Mouse (Mus musculus): ENCODE data around the gene Tmcc3.

Gene Tmcc3

GRCm38 (mm10) chr10:94352877-94353853, 41.4 kb downstream of the Tmcc3 start:
- in situ Hi-C loops (cut with MboI; ENCODE audit: low pct_unique_long_range_greater_than_20kb in 1 of 2, low sequenced_read_pairs in 2 of 2, unreplicated experiment in 1 of 2) = no loop called here

DNA sequence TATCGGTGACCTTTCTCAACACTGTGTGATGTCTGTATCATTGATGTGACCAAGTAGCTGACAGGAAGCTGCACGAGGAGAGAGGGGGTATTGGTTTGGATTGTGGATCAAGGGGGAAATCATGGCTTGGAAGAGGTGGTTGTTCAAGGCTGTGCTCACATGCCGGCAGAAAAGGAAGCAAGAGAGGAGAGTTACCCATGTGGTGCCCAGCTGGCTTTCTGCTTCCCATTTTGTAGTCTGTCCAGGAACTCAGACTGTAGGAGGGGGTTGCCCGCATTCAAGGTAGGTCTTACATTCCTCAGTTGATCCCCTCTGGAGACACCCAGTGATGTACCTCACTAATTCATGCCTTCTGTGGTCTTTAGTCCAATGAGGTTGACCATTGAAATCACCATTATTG, 42.3 kb downstream of the Tmcc3 start:
- in situ Hi-C loops (cut with MboI; ENCODE audit: low pct_unique_long_range_greater_than_20kb in 1 of 2, low sequenced_read_pairs in 2 of 2, unreplicated experiment in 1 of 2) = no loop called here

DNA sequence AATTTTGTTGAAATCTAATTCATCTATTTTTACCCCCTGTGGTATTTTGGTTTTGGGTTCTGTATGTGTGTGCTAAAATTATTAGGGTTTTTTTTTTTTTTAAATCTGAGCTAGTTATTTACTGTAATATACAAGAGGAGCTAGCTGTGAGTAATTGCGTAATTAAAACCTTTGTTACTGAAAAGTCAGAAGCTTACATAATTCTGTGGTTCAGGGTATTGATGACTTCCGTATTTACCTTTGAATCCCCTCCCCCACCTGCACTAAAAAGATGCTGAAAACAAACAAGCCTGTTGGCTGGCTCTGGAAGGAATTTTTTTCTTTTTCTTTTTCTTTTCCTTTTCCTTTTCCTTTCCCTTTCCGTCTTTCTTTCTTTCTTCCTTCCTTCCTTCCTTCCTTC, 42.7 kb downstream of the Tmcc3 start:
- in situ Hi-C loops (cut with MboI; ENCODE audit: low pct_unique_long_range_greater_than_20kb in 1 of 2, low sequenced_read_pairs in 2 of 2, unreplicated experiment in 1 of 2) = no loop called here

GRCm38 (mm10) chr10:94356504-94357169, 44.9 kb downstream of the Tmcc3 start:
- in situ Hi-C loops (cut with MboI; ENCODE audit: low pct_unique_long_range_greater_than_20kb in 1 of 2, low sequenced_read_pairs in 2 of 2, unreplicated experiment in 1 of 2) = no loop called here

DNA sequence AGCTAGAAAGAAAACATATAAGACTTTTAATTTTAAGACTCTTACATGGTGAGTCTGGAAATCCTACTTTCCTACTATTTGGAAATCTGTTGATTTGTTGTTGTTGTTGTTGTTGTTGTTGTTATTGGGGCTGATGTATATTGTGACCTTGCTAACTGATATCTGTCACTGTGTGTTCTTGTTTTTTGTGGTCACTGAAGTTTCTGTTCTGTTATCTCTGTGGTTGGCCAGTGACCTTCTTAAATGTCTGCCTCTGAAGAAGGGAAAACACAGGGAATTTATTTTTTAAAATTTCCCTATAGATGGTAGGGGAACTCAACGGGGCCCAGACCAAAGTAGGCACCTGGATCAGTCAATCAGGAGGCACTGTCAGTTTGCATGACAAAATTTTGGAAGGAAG, 48.9 kb downstream of the Tmcc3 start:
- in situ Hi-C loops (cut with MboI; ENCODE audit: low pct_unique_long_range_greater_than_20kb in 1 of 2, low sequenced_read_pairs in 2 of 2, unreplicated experiment in 1 of 2) = no loop called here

DNA sequence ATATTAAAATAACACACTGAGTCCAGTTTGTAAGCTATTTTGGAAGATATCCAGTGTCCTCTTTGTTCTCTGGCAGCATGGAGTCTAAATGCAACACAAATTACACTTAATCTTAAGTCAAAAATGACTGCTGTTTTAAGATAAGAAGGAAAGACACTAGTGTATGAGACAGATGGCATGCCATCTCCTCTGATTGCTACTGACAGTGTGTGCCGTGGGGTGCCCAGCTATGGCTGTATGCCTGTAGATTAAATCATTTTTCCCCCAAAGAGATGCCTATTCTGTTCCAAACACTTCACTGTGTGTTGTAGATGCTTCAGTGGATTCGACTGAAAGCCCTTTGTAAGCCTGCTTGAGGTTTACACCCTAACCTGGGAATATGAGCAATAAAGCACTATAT, 59.5 kb downstream of the Tmcc3 start:
- in situ Hi-C loops (cut with MboI; ENCODE audit: low pct_unique_long_range_greater_than_20kb in 1 of 2, low sequenced_read_pairs in 2 of 2, unreplicated experiment in 1 of 2) = no loop called here

- in situ Hi-C loops (cut with MboI; ENCODE audit: low pct_unique_long_range_greater_than_20kb in 1 of 2, low sequenced_read_pairs in 2 of 2, unreplicated experiment in 1 of 2) = no loop called here
Observed at GRCm38 (mm10) chr10:94376941-94377340, 65.2 kb downstream of the Tmcc3 start.

GRCm38 (mm10) chr10:94377844-94378243, 66.1 kb downstream of the Tmcc3 start:
- in situ Hi-C loops (cut with MboI; ENCODE audit: low pct_unique_long_range_greater_than_20kb in 1 of 2, low sequenced_read_pairs in 2 of 2, unreplicated experiment in 1 of 2) = no loop called here

- in situ Hi-C loops (cut with MboI; ENCODE audit: low pct_unique_long_range_greater_than_20kb in 1 of 2, low sequenced_read_pairs in 2 of 2, unreplicated experiment in 1 of 2) = no loop called here
Observed at GRCm38 (mm10) chr10:94378383-94378782, 66.6 kb downstream of the Tmcc3 start.

DNA sequence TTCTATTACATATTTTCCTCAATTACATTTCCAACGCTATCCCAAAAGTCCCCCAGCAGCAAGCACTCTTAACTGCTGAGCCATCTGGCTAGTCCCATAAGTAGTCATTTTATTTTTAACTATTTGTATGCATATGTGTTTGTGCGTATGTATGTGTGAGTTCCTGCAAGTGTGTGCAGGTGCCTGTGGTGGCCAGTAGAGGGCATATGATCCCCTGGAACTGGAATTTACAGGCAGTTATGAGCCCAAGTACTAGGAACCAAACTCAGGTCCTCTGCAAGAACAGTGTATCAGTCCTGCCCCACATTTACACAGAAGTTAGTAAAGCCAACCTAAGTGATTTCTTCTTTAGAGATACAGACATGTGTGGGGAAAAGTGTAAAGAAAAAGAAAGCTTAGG, 68.3 kb downstream of the Tmcc3 start:
- in situ Hi-C loops (cut with MboI; ENCODE audit: low pct_unique_long_range_greater_than_20kb in 1 of 2, low sequenced_read_pairs in 2 of 2, unreplicated experiment in 1 of 2) = no loop called here

- in situ Hi-C loops (cut with MboI; ENCODE audit: low pct_unique_long_range_greater_than_20kb in 1 of 2, low sequenced_read_pairs in 2 of 2, unreplicated experiment in 1 of 2) = no loop called here
Observed at GRCm38 (mm10) chr10:94380662-94381392, 69.1 kb downstream of the Tmcc3 start.

DNA sequence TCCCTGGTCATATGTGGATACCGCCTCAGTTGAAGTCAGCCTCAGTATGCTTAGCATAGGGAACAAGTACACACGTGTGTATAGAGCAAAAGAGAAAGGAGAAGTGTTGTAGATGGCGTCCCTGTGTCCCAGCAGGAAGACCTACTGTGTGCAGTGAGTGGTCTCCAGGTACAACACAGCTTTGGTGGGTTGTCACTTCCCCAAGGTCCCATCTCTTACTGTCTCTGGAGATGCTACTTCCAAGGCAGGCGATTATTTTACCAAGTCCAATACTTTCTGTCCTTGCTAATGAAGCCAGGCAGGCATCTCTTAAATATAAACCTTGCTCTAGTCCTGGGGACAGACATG, 69.6 kb downstream of the Tmcc3 start:
- in situ Hi-C loops (cut with MboI; ENCODE audit: low pct_unique_long_range_greater_than_20kb in 1 of 2, low sequenced_read_pairs in 2 of 2, unreplicated experiment in 1 of 2) = no loop called here

GRCm38 (mm10) chr10:94382618-94383017, 70.9 kb downstream of the Tmcc3 start:
- in situ Hi-C loops (cut with MboI; ENCODE audit: low pct_unique_long_range_greater_than_20kb in 1 of 2, low sequenced_read_pairs in 2 of 2, unreplicated experiment in 1 of 2) = no loop called here

DNA sequence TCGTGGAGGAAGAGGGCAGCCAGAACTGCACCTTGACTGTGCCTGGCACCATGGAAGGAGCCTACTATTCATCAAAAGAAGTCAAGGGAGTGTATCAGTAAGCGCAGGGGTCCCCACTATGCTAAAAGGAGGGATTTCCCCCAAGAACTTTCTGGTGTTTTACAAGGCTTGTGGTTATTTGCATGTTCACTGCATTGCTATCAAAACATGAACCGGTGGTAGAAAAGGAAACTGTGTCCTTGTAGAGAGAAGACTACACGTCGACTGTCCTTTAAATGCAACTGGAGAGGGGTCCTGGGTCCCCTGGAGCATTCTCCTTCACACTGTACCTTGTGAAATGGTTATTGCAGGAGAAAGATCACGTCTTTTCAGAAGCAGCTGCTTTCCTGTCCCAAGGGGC, 71.8 kb downstream of the Tmcc3 start:
- in situ Hi-C loops (cut with MboI; ENCODE audit: low pct_unique_long_range_greater_than_20kb in 1 of 2, low sequenced_read_pairs in 2 of 2, unreplicated experiment in 1 of 2) = no loop called here

DNA sequence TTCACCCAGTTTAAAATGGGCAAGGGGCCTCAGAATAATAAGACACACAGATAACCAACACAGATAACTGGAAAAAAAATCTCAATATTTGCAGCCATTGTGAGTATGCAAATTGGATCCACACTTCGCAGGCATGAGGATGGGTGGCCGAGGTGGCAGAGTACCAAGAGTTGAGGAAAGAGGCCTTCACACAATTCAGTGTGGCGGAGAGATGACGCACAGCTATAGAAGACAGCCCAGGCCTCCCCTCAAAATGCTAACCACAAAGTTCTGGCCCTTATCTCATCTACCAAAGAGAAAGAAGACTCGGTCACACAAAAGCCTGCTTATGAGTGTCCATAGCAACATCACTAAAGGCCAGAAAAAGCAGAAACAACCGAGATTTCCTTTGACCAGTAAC, 77.5 kb downstream of the Tmcc3 start:
- in situ Hi-C loops (cut with MboI; ENCODE audit: low pct_unique_long_range_greater_than_20kb in 1 of 2, low sequenced_read_pairs in 2 of 2, unreplicated experiment in 1 of 2) = no loop called here

DNA sequence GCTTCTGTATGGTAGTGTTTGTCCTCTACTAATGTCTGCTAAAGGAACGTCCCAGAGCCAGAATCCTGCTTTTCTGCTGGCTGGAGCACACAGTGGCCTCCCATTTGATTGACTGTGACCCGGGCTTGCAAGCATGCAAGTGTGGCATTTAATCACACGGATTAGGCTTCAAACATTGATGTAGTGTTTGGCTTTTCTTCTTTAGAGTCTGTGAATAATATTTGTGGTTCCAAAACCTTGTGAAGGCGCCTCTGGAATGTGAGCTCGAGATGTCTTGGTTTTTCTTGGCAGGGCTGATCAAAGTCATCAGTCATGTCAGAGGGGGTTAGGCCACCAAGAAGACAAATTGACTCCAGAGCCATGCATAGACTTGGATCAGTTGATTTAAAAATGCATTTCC, 79.3 kb downstream of the Tmcc3 start:
- in situ Hi-C loops (cut with MboI; ENCODE audit: low pct_unique_long_range_greater_than_20kb in 1 of 2, low sequenced_read_pairs in 2 of 2, unreplicated experiment in 1 of 2) = no loop called here

DNA sequence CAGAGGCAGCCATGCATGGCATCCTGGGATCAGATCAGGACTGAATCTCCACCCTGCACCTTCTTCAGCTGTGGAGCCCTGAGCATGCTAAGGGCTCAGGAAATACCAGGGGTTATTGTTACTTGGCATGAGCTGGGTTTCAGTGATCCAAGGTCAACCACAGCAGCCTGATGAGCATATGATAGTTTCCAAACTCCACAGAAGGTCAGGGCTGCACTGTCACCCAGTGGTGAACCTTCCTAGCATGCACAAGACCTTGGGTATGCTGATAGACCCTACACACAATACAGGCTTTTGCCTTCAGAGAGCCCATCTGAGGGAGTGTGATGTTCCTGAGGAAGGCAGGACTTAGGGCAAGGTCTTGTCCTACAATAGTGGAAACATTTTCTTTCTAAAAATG, 82.5 kb downstream of the Tmcc3 start:
- in situ Hi-C loops (cut with MboI; ENCODE audit: low pct_unique_long_range_greater_than_20kb in 1 of 2, low sequenced_read_pairs in 2 of 2, unreplicated experiment in 1 of 2) = no loop called here

GRCm38 (mm10) chr10:94397833-94398596, 86.3 kb downstream of the Tmcc3 start:
- in situ Hi-C loops (cut with MboI; ENCODE audit: low pct_unique_long_range_greater_than_20kb in 1 of 2, low sequenced_read_pairs in 2 of 2, unreplicated experiment in 1 of 2) = no loop called here

- in situ Hi-C loops (cut with MboI; ENCODE audit: low pct_unique_long_range_greater_than_20kb in 1 of 2, low sequenced_read_pairs in 2 of 2, unreplicated experiment in 1 of 2) = no loop called here
Observed at GRCm38 (mm10) chr10:94400895-94401294, 89.1 kb downstream of the Tmcc3 start.
